Mouse (Mus musculus) right cerebral cortex, adult 2 months (tissue): ENCODE measurements around the gene Nipal1.
A peak's percentile ranks its signal among the peaks of the same experiment; 100 is the strongest.

Experiments
- DNase-seq, 2 experiments: peaks; one replicate each; pipeline ENCODE4 v3.0.0; 2021 to 2022; ENCODE audit warnings: low spot score in 2 of 2

Gene Nipal1

GRCm38 (mm10) chr5:72665281-72665680 lies 17.7 kb downstream of the Nipal1 start:
- peak; percentile 48 to 65 for DNase-seq

GRCm38 (mm10) chr5:72666428-72666827 lies 18.8 kb downstream of the Nipal1 start:
- DNase-seq = no peak

GRCm38 (mm10) chr5:72668351-72668750 lies 20.8 kb downstream of the Nipal1 start:
- DNase-seq = no peak

- DNase-seq = no peak
Measured at GRCm38 (mm10) chr5:72671017-72671699, 23.6 kb downstream of the Nipal1 start.

- no peak for DNase-seq
Measured at GRCm38 (mm10) chr5:72674994-72675542, 27.5 kb downstream of the Nipal1 start.

- no peak for DNase-seq
Measured at GRCm38 (mm10) chr5:72681451-72681850, 33.9 kb downstream of the Nipal1 start.

GRCm38 (mm10) chr5:72689556-72689955 lies 42.0 kb downstream of the Nipal1 start:
- DNase-seq = no peak

GRCm38 (mm10) chr5:72690516-72690915 lies 42.9 kb downstream of the Nipal1 start:
- no peak for DNase-seq

GRCm38 (mm10) chr5:72694684-72695083 lies 47.1 kb downstream of the Nipal1 start:
- DNase-seq = no peak

GRCm38 (mm10) chr5:72696491-72696890 lies 48.9 kb downstream of the Nipal1 start:
- DNase-seq = peak; percentile 23 to 47

- DNase-seq = no peak
Measured at GRCm38 (mm10) chr5:72698343-72698742, 50.7 kb downstream of the Nipal1 start.

GRCm38 (mm10) chr5:72698818-72699499 lies 51.4 kb downstream of the Nipal1 start:
- DNase-seq = peak in 1 of 2 experiments; percentile 13

- DNase-seq = no peak
Measured at GRCm38 (mm10) chr5:72699500-72699818, 51.9 kb downstream of the Nipal1 start.

- DNase-seq = no peak
Measured at GRCm38 (mm10) chr5:72702202-72702601, 54.6 kb downstream of the Nipal1 start.

- DNase-seq = no peak
Measured at GRCm38 (mm10) chr5:72706095-72706494, 58.5 kb downstream of the Nipal1 start.

GRCm38 (mm10) chr5:72706722-72707121 lies 59.1 kb downstream of the Nipal1 start:
- no peak for DNase-seq

GRCm38 (mm10) chr5:72709451-72709850 lies 61.9 kb downstream of the Nipal1 start:
- no peak for DNase-seq

GRCm38 (mm10) chr5:72709976-72710375 lies 62.4 kb downstream of the Nipal1 start:
- DNase-seq = no peak

GRCm38 (mm10) chr5:72710572-72711278 lies 63.1 kb downstream of the Nipal1 start:
- DNase-seq = peak; percentile 70 to 84

- DNase-seq = no peak
Measured at GRCm38 (mm10) chr5:72720587-72720986, 73.0 kb downstream of the Nipal1 start.
